Mouse (Mus musculus) inflammation-experienced regulatory T-cells, adult 6 months (primary cell): Measurements from ENCODE around the gene Ino80d. TPM values are rescaled to one million over a fixed set of nuclear protein-coding genes. Genes with fewer than 3 reads are reported as not detected.

ENCODE experiments used
- polyA plus RNA-seq, 3 experiments: library from polyadenylated mRNA; unstranded; fragments of 100-300 nt; shearing (Covaris generic); gene quantifications; one replicate each; pipeline ENCODE4 v1.2.1; 2017

Gene Ino80d
- polyA plus RNA-seq, 3 experiments from 2014 or later: 17.3 to 27.5 (median 19.9) TPM

Other genes with a start within 250 kb of the Ino80d start
- gene Eef1b2, start 62.2 kb upstream of the Ino80d start, polyA plus RNA-seq: 1,000 to 10,000 TPM in 2 of 3 experiments, 100 to 1,000 TPM in 1; 826 to 1,123 (median 1,047) TPM
- 100 to 1,000 TPM; 101 to 116 (median 108) TPM for gene Ndufs1, start 62.2 kb upstream of the Ino80d start, polyA plus RNA-seq
- gene Gpr1, start 99.9 kb upstream of the Ino80d start, polyA plus RNA-seq: not detected
- gene Zdbf2, start 158.6 kb upstream of the Ino80d start, polyA plus RNA-seq: under 1 TPM in 1 of 3 experiments, not detected in 2; 0.07 TPM